Mouse (Mus musculus): Measurements from ENCODE around the gene Gm45785. TPM values are rescaled to one million over a fixed set of nuclear protein-coding genes. Genes with fewer than 3 reads are reported as not detected.

Gene Gm45785
- total and polyA plus RNA-seq, 3 experiments, result not detected

GRCm38 (mm10) chr7:140787406-140788052 lies 68.6 kb downstream of the Gm45785 start, which contains the start of gene Syce1:
Syce1 (minus strand) TSS chr7:140787852.
- no peak for DNase-seq (ENCODE audit: low read depth, low spot score)
- Histone ChIP-seq H3K27ac (ENCODE audit: control insufficient read depth, low read depth, low read length) (no peak within 1 kb of the TSS), H3K9me3 (replicated peaks; ENCODE audit: insufficient read depth, low read length) (no peaks in the 10 kb centered on the region)

GRCm38 (mm10) chr7:140780548-140780947 lies 75.6 kb downstream of the Gm45785 start:
- H3K79me2 ChIP-seq (ENCODE audit: control insufficient read depth, insufficient read depth, low read length, poor library complexity), result no peaks in the 10 kb centered on the region
- H3K4me1 ChIP-seq (ENCODE audit: control insufficient read depth in 1 of 2, insufficient read depth in 2 of 2, low read length in 2 of 2), result no peaks in the 10 kb centered on the region
- H3K9me3 ChIP-seq (replicated peaks; ENCODE audit: insufficient read depth, low read length), result no peaks in the 10 kb centered on the region
- no peak overlapping the region for H3K4me3 ChIP-seq (ENCODE audit: control insufficient read depth in 1 of 2, insufficient read depth in 1 of 2, low read depth in 2 of 2, low read length in 2 of 2)
- no peak overlapping the region for H3K9ac ChIP-seq (ENCODE audit: control insufficient read depth, low read depth, low read length, poor library complexity, severe bottlenecking)
- H3K36me3 ChIP-seq (ENCODE audit: control insufficient read depth in 1 of 2, insufficient read depth in 2 of 2, low read length in 2 of 2), result no peaks in the 10 kb centered on the region
- no peak for TF ChIP-seq BHLHE40 (IDR thresholded peaks at IDR 0.05; ENCODE audit: borderline replicate concordance, low read depth, low read length)
- no peak for TF ChIP-seq ETS1 (IDR thresholded peaks at IDR 0.05; ENCODE audit: low read depth, low read length)
- no peak for TF ChIP-seq ZNF384 (IDR thresholded peaks at IDR 0.05; ENCODE audit: low read depth, low read length)
- no peak for TF ChIP-seq HCFC1 (IDR thresholded peaks at IDR 0.05; ENCODE audit: low read depth, low read length)
- TF ChIP-seq MAFK (IDR thresholded peaks at IDR 0.05; ENCODE audit: borderline replicate concordance, low read depth, low read length), result no peak
- TF ChIP-seq JUND (IDR thresholded peaks at IDR 0.05; ENCODE audit: low read depth, low read length), result no peak
- no peak for TF ChIP-seq CHD1 (IDR thresholded peaks at IDR 0.05; ENCODE audit: low read depth, low read length)
- TF ChIP-seq MXI1 (IDR thresholded peaks at IDR 0.05; ENCODE audit: low read depth, low read length), result no peak
- no peak for TF ChIP-seq USF1 (IDR thresholded peaks at IDR 0.05; ENCODE audit: low read depth, low read length)
- no peak for TF ChIP-seq ELF1 (IDR thresholded peaks at IDR 0.05; ENCODE audit: low read depth, low read length)
- no peak for TF ChIP-seq NELFE (IDR thresholded peaks at IDR 0.05; ENCODE audit: low read depth, low read length)
- TF ChIP-seq ZMIZ1 (IDR thresholded peaks at IDR 0.05; ENCODE audit: low read depth, low read length), result no peak
- TF ChIP-seq MEF2A (IDR thresholded peaks at IDR 0.05; ENCODE audit: extremely low read depth, insufficient replicate concordance, low read depth, low read length, poor library complexity, severe bottlenecking), result no peak
- TF ChIP-seq EP300 (IDR thresholded peaks at IDR 0.05; ENCODE audit: low read depth in 1 of 2, low read length in 2 of 2), result no peak
- TF ChIP-seq MAZ (IDR thresholded peaks at IDR 0.05; ENCODE audit: low read depth, low read length), result no peak
- no peak for TF ChIP-seq POLR2A (IDR thresholded peaks at IDR 0.05; ENCODE audit: control insufficient read depth in 1 of 2, insufficient read depth in 1 of 2, low read depth in 1 of 2, low read length in 2 of 2, poor library complexity in 1 of 2)
- no peak overlapping the region for H3K27ac ChIP-seq (ENCODE audit: control insufficient read depth, low read depth, low read length)
- no peak for DNase-seq (ENCODE audit: low read depth, low spot score)
- H3K27me3 ChIP-seq (ENCODE audit: control insufficient read depth in 1 of 2, insufficient read depth in 2 of 2, low read length in 2 of 2), result peaks cover 0 to 9% of the 10 kb centered on the region in 2 experiments; a peak in 3 of 4 replicates

More at GRCm38 (mm10) chr7:140787406-140788052, 68.6 kb downstream of the Gm45785 start, which contains the start of gene Syce1:
- no peak within 1 kb of the TSS for H3K4me3 ChIP-seq (ENCODE audit: control insufficient read depth in 1 of 2, insufficient read depth in 1 of 2, low read depth in 2 of 2, low read length in 2 of 2)
- peaks cover 0 to under 1% of the 10 kb centered on the region in 2 experiments; a peak in 1 of 4 replicates for H3K27me3 ChIP-seq (ENCODE audit: control insufficient read depth in 1 of 2, insufficient read depth in 2 of 2, low read length in 2 of 2)
- H3K79me2 ChIP-seq (ENCODE audit: control insufficient read depth, insufficient read depth, low read length, poor library complexity), result no peaks in the 10 kb centered on the region
- TF ChIP-seq TAL1 (IDR thresholded peaks at IDR 0.05; ENCODE audit: low read length) (no peak), EP300 (IDR thresholded peaks at IDR 0.05; ENCODE audit: low read depth in 1 of 2, low read length in 2 of 2) (no peak), ELF1 (IDR thresholded peaks at IDR 0.05; ENCODE audit: low read depth, low read length) (no peak), UBTF (IDR thresholded peaks at IDR 0.05; ENCODE audit: borderline replicate concordance, insufficient read depth, low read depth, low read length) (no peak), ZMIZ1 (IDR thresholded peaks at IDR 0.05; ENCODE audit: low read depth, low read length) (no peak), NRF1 (IDR thresholded peaks at IDR 0.05; ENCODE audit: insufficient read depth, low read depth, low read length, poor library complexity, severe bottlenecking) (no peak), HCFC1 (IDR thresholded peaks at IDR 0.05; ENCODE audit: low read depth, low read length) (no peak), POLR2A (IDR thresholded peaks at IDR 0.05; ENCODE audit: control insufficient read depth in 1 of 2, insufficient read depth in 1 of 2, low read depth in 1 of 2, low read length in 2 of 2, poor library complexity in 1 of 2) (no peak), SMC3 (IDR thresholded peaks at IDR 0.05; ENCODE audit: low read depth, low read length) (no peak), KAT2A (conservative IDR thresholded peaks at IDR 0.05; ENCODE audit: low read depth, low read length) (no peak), E2F4 (IDR thresholded peaks at IDR 0.05; ENCODE audit: borderline replicate concordance, low read depth, low read length) (no peak), RAD21 (IDR thresholded peaks at IDR 0.05; ENCODE audit: low read depth, low read length) (no peak), MAFK (IDR thresholded peaks at IDR 0.05; ENCODE audit: borderline replicate concordance, low read depth, low read length) (no peak), ZKSCAN1 (IDR thresholded peaks at IDR 0.05; ENCODE audit: low read depth, low read length) (no peak), RCOR1 (IDR thresholded peaks at IDR 0.05; ENCODE audit: low read depth, low read length) (no peak), MYC (IDR thresholded peaks at IDR 0.05; ENCODE audit: low read depth, low read length) (no peak), TCF12 (IDR thresholded peaks at IDR 0.05; ENCODE audit: low read depth, low read length) (no peak), NELFE (IDR thresholded peaks at IDR 0.05; ENCODE audit: low read depth, low read length) (no peak)
- no peaks in the 10 kb centered on the region for H3K36me3 ChIP-seq (ENCODE audit: control insufficient read depth in 1 of 2, insufficient read depth in 2 of 2, low read length in 2 of 2)
- H3K9ac ChIP-seq (ENCODE audit: control insufficient read depth, low read depth, low read length, poor library complexity, severe bottlenecking), result no peak within 1 kb of the TSS
- no peaks in the 10 kb centered on the region for H3K4me1 ChIP-seq (ENCODE audit: control insufficient read depth in 1 of 2, insufficient read depth in 2 of 2, low read length in 2 of 2)

All from MEL (cell line).